Mouse (Mus musculus) layer of hippocampus, adult 8-10 months (tissue): Measurements from ENCODE around the gene Dhdds. TPM values are rescaled to one million over a fixed set of nuclear protein-coding genes. Genes with fewer than 3 reads are reported as not detected.
"Not testable (repeated sequence)": the region's sequence is repeated elsewhere in the genome, so short reads cannot be mapped to it uniquely, and the experiment has no call there.

Experiments
- DNase-seq, 2 experiments: peaks; one replicate each; pipeline ENCODE4 v3.0.0; 2022; ENCODE audit warnings: low spot score in 2 of 2
- total RNA-seq, 4 experiments: library from RNA; stranded (reverse); gene quantifications; 2 replicates each; pipeline ENCODE4 v1.2.4; 2022

Dhdds gene
- total RNA-seq, 4 experiments from 2014 or later = 63.0 to 67.7 (median 66.5) TPM

GRCm38 (mm10) chr4:134005581-134006358 is 5.1 kb upstream of the Dhdds start:
- DNase-seq = no peak

GRCm38 (mm10) chr4:134002903-134003302 is 2.2 kb upstream of the Dhdds start:
- no peak for DNase-seq

DNA sequence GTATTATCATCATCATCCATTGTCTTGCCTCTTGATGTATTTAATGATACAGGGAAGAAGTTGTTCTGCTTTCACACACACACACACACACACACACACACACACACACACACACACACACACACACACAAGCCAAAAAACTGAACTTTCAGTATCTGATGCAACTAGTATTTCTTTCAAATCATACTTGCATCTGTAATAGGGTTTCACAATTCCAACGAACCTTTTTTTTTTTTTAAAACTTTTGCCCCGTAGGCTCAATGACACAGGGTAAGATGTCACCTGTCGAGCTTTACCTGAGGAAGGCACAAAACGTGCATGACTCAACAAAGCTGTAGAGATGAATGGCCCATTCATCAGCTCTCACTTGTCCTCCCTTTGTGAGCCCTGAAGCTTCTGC is 1.5 kb upstream of the Dhdds start:
- no peak for DNase-seq

GRCm38 (mm10) chr4:134001710-134002109 is 992 bp upstream of the Dhdds start:
- DNase-seq = no peak

DNA sequence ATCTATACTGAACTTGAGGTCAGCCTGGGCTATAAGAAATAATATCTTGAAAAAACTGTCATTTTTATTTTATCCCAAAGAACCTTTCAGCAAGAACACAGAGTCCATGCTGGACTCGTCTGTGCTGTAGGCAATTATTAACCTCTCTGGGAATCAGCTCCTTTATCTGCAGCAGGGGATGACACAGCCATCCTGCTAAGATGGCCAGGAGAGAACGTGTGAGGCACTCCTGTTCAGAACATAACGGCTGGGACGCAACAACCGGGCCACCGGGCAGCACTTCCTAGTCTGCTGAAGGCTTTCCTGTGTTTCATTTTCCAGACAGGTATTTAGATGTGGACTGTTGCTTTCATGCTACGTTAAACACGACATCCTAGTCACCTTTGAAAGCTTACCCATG is 6.0 kb downstream of the Dhdds start:
- no peak for DNase-seq

DNA sequence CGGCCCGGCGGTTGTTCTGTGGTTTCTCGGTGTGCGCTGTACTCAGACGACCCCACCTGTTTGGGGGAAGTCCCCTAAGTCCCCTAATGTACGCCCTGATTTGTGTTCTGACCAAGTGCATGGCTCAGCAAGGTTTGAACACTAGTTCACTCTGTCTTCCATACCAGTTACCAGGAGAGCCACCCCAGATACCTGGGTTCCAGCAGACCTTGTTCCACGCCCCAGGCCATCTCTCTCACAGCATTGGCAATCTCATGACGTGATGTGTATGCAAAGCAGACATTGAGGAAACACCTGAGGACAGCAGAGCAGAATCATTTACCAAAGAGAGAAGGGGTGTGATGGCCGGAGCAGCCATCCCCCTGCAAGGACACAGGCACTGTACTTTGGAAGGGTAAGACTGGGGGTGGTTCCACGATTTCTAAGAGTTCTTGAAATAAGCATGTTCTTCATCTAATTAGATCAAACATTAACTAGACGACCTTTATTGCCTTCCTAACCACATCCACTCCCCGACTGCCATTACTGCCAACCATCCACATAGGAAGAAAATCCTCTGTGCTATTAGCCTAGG is 9.5 kb downstream of the Dhdds start:
- DNase-seq = no peak

DNA sequence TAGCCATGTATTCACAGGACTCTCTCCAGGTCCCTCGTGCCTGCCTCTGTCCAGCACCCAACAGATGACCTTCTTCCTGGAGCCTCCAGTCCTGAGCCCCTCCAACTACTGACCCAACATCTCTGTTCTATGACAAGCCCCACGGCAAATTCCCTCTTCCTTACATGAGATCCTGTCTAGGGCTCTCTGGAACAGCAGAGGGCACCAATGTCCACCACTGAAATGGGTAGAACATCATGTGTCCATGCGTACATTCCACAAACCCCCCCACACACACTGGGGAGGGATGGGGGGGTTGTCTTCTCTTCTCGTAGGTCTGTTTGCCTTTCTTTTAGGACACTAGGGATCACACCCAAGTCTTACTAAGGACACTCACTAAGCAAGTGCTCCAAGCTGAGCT is 10.7 kb downstream of the Dhdds start:
- no peak for DNase-seq

- DNase-seq = not testable (repeated sequence)
Observed at GRCm38 (mm10) chr4:133988289-133988688, 12.4 kb downstream of the Dhdds start.

- DNase-seq = no peak
Observed at GRCm38 (mm10) chr4:133982936-133983335, 17.8 kb downstream of the Dhdds start.

DNA sequence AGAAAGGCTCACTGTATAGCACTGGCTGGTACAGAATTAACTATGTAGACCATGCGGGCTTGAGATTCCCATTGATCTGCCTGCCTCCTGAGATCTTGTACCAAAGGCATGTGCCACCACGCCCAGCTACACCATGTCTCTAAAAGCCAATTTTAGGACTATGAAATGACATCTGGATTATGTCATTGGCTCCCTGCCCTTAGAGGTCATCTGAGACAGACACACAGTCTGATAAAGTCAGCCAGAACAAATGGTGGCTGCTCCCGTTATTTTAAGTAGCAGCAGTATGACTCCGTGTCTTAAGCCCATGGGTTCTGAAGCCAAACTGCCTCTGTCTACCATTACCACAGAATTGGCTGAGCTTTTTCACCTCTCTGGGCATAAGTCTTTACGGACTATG is 20.2 kb downstream of the Dhdds start:
- DNase-seq = no peak

- no peak for DNase-seq
Observed at GRCm38 (mm10) chr4:133978021-133978711, 22.6 kb downstream of the Dhdds start.

DNA sequence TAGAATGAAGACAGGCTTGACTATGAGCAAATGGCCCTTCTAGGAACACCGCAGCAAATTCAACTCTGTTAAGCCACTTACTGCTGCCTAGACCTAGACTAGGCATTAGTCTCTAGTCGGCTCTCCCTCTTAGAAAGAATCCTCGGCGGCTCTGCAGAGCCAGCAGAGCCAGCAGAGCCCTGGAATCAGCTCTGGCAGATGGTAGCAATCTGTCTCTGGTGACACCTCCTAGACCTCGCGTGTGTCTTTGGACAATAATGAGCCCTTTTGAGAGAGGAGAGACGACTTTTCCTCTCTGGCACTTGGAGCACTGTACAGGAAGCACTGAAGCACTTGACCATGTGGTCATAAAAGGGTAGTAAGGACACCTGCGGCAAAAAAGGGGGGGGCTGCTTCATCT is 29.0 kb downstream of the Dhdds start:
- DNase-seq = no peak

DNA sequence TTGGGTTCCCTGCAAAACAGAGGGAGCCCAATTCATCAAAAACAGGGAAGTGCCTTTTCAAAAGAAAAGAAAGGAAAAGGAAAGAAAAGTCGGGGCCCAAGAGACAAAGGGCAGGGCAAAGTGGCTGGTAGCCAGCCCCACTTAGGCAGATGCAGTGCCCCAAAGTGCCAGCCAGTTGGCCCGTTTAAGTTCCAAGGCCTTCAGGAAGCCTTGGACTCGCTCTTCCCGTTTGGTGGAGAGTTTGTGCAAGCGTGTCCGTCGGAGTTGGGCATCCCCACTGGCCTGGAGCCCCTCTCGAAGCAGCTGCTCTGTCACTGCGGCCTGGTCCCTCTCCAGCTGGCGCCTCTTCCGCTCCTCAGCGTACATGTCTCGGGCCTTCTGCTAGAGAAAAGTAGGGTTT is 29.8 kb downstream of the Dhdds start:
- no peak for DNase-seq

- DNase-seq = peak in 1 of 2 experiments; percentile 22
Observed at GRCm38 (mm10) chr4:133970196-133970595, 30.5 kb downstream of the Dhdds start.

GRCm38 (mm10) chr4:133969114-133969770 is 31.5 kb downstream of the Dhdds start:
- DNase-seq = no peak

- DNase-seq = peak; percentile 28 to 47
Observed at GRCm38 (mm10) chr4:133968150-133968921, 32.4 kb downstream of the Dhdds start, which contains the start of gene Hmgn2. Hmgn2 (minus strand) TSS chr4:133968650.

- peak; percentile 89 to 90 for DNase-seq
Observed at GRCm38 (mm10) chr4:133967866-133968149, 32.9 kb downstream of the Dhdds start.

GRCm38 (mm10) chr4:133967138-133967865 is 33.4 kb downstream of the Dhdds start:
- peak; percentile 96 to 97 for DNase-seq

DNA sequence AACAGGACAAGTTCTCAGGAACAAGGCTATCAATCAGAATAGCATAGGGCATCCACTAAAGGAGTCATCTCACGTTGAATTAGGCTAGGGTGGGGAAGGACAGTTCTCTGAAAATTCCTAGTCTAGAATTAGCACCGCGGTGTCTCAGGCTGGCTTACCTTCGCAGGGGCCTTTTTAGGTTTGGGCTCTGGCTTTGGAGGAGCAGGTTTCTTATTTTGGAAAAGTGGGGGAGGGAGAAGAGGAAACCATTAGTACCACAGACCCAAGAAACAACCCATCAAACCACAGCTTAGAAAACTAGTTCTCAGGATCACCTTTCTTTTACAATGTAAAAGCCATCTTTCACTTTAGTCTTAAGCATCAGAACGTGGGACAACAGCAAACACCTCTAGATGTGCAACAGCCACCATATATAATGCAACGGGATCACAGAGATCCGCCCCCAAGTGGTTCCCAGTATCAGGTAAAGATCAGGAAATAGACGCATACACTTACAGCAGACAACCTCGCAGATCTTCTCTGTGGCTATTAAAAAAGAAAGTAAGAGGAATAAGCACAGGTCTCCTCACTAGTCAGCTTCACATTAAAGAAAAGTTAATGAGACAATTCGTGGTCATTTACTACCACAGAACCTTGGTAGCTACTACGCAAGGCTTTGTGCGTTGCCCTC is 34.3 kb downstream of the Dhdds start:
- no peak for DNase-seq

- DNase-seq = no peak
Observed at GRCm38 (mm10) chr4:133962566-133962965, 38.2 kb downstream of the Dhdds start.
